Mouse (Mus musculus) common myeloid progenitor, adult 5-6 weeks (primary cell): Measurements from ENCODE around the gene Cox7a1. TPM values are rescaled to one million over a fixed set of nuclear protein-coding genes. Genes with fewer than 3 reads are reported as not detected.
"Not testable (repeated sequence)": the region's sequence is repeated elsewhere in the genome, so short reads cannot be mapped to it uniquely, and the experiment has no call there.

Experiments used
- ATAC-seq: replicated peaks from 2 replicates; pipeline ENCODE4 v1.8.0; 2016; ENCODE audit warnings: low read depth, mild to moderate bottlenecking, moderate TSS enrichment, inconsistent platforms; ENCODE audit not compliant: poor library complexity, severe bottlenecking
- total RNA-seq: library from RNA; stranded (forward); fragments of 200-1000, 187-1606 nt; gene quantifications from 2 replicates; pipeline ENCODE4 v1.2.3, GENCODE M21; 2017

Gene Cox7a1
- total RNA-seq, 1 experiment from 2014 or later = not detected

DNA sequence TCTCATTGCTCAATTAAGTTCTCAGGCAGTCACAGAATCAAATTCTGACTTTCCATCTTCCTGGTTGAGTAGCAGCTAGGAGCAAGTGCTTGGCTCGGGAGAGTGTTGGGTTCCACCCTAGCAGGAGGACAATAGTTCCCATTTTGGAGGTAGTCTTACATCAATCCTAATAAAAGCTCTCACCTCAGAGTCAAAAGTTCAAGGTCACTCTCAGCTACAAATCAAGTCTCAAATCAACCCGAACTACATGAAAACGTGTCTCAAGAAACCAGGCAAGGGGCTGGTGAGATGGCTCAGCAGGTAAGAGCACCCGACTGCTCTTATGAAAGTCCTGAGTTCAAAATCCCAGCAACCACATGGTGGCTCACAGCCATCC lies 5.2 kb downstream of the Cox7a1 start:
- no peak for ATAC-seq

GRCm38 (mm10) chr7:30192088-30192487 lies 8.1 kb downstream of the Cox7a1 start:
- ATAC-seq = no peak

DNA sequence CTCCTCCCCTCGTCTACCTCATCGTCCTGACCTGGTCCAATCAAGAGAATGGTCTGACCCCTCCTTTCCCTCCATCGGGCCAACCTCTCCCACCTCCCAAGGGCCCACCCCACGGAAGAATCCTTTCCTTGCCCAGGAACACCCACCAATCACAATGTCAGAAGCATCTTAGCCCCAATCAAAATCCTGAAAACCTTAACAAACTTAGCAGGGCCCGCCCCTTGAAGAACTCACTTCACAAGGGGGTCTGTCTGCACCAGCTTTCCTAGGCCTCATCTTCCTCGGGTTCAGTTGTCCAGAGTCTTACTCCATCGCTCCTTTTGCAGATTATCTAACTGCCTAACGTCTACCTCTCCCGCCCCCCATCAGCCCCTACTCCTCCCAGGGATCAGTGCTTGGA lies 9.1 kb downstream of the Cox7a1 start:
- ATAC-seq = no peak

- peak; percentile 71 for ATAC-seq
These were observed 9.7 kb downstream of the Cox7a1 start for GRCm38 (mm10) chr7:30193581-30194100.

GRCm38 (mm10) chr7:30194101-30194831 lies 10.3 kb downstream of the Cox7a1 start:
- ATAC-seq = peak; percentile 23

- ATAC-seq = peak; percentile 86
These were observed 10.9 kb downstream of the Cox7a1 start for GRCm38 (mm10) chr7:30194884-30195283.

DNA sequence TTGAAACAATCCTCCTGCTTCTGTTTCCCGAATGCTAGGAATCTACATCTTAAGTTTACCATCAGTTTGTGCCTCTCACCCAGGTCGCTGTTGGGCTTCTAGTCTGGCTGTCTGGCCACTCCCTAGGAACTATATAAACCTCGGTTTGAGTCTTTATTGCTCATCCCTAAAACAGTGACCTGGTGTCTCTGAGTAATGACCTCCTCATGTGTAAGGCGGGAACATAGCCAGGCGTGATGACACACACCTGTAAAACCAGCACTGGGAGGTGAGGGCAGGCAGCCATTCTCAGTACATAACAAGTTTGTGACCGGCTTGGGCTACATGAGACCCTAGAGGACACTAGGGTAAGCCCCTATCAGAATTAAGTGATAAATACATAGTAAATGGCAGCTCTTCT lies 11.5 kb downstream of the Cox7a1 start:
- no peak for ATAC-seq

DNA sequence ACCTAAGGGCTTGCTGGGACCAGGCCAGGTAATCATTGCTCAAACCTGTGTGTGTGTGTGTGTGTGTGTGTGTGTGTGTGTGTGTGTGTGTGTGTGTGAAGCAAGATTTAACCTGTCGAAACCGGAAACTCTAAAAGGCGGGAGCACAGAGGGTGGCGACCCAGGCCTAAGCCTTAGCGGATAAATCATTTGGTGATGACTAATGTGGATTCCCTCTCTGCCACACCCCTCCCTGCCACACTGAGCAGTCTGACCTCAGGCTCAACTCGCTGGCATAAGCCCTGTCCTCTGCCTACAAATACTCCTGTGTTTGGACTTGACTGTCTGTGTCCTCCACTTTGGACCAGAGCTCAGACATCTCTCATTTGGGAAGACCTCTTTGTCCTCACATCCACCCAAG lies 12.2 kb downstream of the Cox7a1 start:
- no peak for ATAC-seq

GRCm38 (mm10) chr7:30197592-30198129 lies 13.7 kb downstream of the Cox7a1 start:
- ATAC-seq = no peak

GRCm38 (mm10) chr7:30198481-30198971 lies 14.6 kb downstream of the Cox7a1 start, which contains the start of gene Capns1:
Gene Capns1, minus strand, starts transcription at chr7:30198811.
- peak; percentile 62 for ATAC-seq

DNA sequence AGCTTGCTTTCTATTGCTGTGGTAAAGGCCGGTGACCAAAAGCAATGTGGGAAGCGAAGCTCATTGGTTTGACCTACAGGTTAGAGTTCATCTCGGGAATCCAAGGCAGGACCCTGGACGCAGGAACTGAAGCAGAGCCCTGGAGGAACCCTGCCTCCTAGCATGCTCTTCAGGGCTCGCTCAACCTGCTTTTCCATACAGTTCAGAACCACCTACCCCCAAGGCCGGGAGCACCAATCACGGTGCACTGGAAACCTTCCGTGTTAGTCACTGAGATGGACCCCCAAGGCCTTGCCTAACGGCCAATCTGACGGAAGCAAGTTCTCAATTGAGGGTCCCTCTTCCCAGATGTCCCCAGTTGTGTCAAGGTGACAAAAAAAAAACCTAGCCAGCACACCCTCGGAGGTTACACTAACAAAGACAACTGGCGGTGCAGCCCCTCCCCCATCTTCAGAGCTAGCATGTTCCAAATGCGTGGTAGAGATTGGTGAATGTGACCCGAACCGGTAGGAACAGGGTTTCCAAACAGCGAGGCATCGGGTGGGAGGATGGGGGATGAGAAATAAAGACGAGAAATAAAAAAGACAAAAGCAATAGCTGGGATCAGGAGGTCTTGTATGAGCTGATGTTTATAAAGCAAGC lies 15.7 kb downstream of the Cox7a1 start:
- no peak for ATAC-seq

DNA sequence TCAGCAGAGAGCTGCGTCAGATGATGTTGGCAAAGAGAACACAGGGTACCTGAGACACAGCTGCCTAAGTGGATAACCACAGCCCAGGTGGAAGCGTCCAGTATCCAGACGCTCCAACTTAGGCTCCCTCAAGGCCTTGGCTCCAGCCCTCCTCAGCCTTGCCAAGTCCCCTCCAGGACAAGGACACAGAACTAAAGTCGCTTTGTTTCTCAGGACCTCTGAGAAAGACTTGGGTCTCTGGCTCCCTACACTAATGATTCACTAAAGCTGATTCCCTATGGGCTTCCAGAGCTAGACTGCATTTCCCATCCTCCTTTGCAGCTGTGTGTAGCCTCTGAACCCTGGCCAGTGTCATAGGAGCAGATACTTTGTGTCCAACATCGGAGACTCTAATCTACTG lies 16.3 kb downstream of the Cox7a1 start:
- no peak for ATAC-seq

DNA sequence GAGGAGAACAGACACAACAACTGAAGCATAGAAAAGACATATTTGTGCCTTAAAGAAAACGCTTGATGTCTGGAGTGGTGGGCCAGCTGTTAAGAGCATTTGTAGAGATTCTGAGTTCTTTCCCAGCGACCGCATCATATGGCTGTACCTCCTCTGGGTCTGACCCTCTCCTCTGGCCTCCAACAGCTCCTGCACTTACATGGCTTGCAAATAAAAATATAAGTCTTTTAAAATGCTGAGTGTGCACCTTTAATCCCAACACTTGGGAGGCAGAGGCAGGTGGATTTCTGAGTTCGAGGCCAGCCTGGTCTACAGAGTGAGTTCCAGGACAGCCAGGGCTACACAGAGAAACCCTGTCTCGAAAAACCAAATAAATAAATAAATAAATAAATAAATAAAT lies 16.7 kb downstream of the Cox7a1 start:
- not testable (repeated sequence) for ATAC-seq

DNA sequence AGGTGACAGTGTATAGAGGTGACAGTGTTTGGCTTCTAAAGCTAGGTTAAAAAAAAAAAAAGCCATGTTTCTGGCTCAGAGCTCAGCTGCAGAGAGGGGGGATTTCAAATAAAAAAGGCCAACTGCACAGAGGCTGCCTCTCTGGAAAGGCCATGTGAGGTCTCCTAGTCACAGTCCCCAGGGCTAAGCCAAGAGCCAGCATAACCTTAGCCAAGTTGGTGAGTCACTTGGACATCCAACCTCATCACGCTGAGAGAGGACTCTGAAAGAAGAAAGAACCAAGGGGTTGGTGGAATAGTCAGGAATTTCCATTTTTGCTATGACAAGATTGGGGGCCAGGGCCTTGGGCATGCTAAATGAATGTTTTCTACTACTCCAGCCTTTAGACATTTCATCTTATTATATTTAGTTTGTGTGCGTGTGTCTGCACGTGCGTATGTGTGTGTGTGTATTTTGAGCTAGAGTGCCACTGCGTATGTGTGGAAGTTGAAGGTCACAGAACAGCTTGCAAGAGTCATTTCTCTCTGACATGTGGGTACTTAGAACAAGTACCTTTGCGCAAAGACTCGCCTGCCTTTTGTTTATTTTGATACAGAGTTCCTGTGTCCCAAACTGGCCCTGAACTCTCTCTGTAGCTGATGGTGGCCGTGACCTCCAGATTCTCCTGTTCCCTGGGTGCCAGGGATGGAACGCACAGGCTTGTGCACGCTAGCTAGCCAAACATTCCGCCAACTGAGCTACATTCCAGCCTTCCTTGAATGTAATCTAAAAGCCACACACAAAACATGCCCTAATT lies 19.1 kb downstream of the Cox7a1 start:
- no peak for ATAC-seq

GRCm38 (mm10) chr7:30204380-30204779 lies 20.4 kb downstream of the Cox7a1 start:
- ATAC-seq = no peak

- ATAC-seq = peak; percentile 94
These were observed 21.4 kb downstream of the Cox7a1 start for GRCm38 (mm10) chr7:30205383-30205782.

DNA sequence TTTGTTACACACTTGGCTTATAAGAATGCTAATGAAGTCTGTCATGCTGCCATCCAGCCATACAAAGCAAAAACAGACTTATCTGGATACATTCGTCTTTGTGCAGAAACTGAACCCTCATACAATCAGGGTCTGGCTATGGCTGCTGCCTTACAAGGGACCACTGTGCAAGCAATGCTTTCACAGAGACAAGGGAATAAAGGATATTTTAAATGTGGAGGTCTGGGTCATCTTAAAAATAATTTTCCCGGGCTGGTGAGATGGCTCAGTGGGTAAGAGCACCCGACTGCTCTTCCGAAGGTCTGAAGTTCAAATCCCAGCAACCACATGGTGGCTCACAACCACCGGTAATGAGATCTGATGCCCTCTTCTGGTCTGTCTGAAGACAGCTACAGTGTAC lies 22.4 kb downstream of the Cox7a1 start:
- ATAC-seq = not testable (repeated sequence)

- no peak for ATAC-seq
These were observed 27.1 kb downstream of the Cox7a1 start for GRCm38 (mm10) chr7:30211025-30211424.

- ATAC-seq = no peak
These were observed 29.9 kb downstream of the Cox7a1 start for GRCm38 (mm10) chr7:30213881-30214280.

DNA sequence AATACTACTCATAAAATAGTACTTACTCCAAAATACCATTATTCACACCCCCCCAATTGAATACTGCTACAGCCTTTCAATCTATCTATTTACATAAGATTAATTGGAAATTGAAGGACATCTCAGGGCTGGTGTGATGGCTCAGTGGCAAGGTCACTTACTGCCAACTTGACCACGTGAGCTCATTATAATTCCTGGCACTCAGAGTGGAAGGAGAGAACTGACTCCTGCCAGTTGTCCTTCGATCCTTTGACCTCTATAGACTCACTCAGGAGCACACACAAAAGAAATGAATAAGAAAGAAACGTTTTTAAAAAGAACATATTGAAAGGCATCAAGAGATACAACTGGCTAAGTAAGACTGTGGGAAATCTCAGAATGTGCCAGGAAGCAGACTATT lies 31.9 kb downstream of the Cox7a1 start:
- ATAC-seq = no peak
